ENCODE assay signal across 10 mouse cellular contexts in the genomic region with DNA sequence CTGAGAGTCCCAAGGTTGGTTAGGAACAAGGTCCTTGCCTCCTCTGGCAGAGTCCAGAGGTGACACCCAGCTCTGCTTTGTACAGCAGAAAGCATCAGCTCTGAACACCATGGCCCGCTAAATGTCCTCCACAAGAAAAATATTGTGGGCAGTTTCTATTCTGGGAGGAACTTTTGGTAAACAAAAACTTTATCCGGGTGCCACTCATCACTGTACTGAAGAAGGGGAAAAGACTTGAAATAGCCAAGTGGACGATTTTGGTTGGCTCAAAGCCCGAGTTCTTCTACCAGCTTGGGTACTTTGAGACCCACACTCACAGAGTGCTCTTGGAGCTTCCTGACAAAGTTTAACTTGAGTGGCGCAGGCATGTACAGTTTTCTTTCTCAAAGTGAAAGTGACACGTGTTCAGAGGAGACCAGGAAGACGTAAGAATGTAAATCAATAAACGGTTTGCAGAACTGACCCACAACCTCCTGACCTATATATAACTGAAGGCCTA.
A peak's percentile ranks its signal among the peaks of the same experiment; 100 is the strongest.
DNase-seq lines count a peak whose midpoint lies in the region; ATAC-seq and TF ChIP-seq lines count a peak whose summit lies in the region.
"Had no signal": no experiment of that assay in that cellular context is flagged by ENCODE, and none has a peak within 500 bp of the region (broad histone marks: within the 10 kb centered on the region; RNA-seq: fewer than 3 reads in every experiment).

No protein-coding gene starts in this region.

- H3K27ac ChIP-seq in hindbrain, embryonic 13.5 days, result 0 out of 2 replicates have a peak overlapping the region, but pooled peaks have one; percentile 44
- no peak overlapping the region for H3K27ac ChIP-seq in hindbrain, embryonic 14.5 days
- peak overlapping the region; percentile 64 for H3K27ac ChIP-seq in kidney, adult 2 months (ENCODE audit: insufficient read depth, low read depth, low read length)
- H3K27ac ChIP-seq: liver, embryonic 13.5 days had no signal

- no peak overlapping the region for H3K4me3 ChIP-seq in hindbrain, embryonic 13.5 days
- no peak overlapping the region for H3K4me3 ChIP-seq in hindbrain, embryonic 14.5 days (replicated peaks; ENCODE audit: low read length)
- H3K4me3 ChIP-seq in kidney, adult 2 months (ENCODE audit: insufficient read depth, low read depth, low read length), result no peak overlapping the region
- H3K4me3 ChIP-seq in megakaryocyte, embryonic 14.5 days (replicated peaks), result peak overlapping the region; percentile 33
- H3K4me3 ChIP-seq: heart, embryonic 12.5 days; liver, embryonic 13.5 days had no signal

- H3K36me3 ChIP-seq in hindbrain, embryonic 13.5 days, result no peaks in the 10 kb centered on the region
- no peaks in the 10 kb centered on the region for H3K36me3 ChIP-seq in hindbrain, embryonic 14.5 days (replicated peaks; ENCODE audit: control insufficient read depth, insufficient read depth)
- no peaks in the 10 kb centered on the region for H3K36me3 ChIP-seq in kidney, adult 2 months (ENCODE audit: control insufficient read depth, insufficient read depth, low read length)
- no peaks in the 10 kb centered on the region for H3K36me3 ChIP-seq in megakaryocyte, embryonic 14.5 days (replicated peaks; ENCODE audit: low read length)
- H3K36me3 ChIP-seq: heart, embryonic 12.5 days; liver, embryonic 13.5 days had no signal

- peaks cover 27% of the 10 kb centered on the region for H3K4me1 ChIP-seq in hindbrain, embryonic 13.5 days (replicated peaks)
- peaks cover 20% of the 10 kb centered on the region for H3K4me1 ChIP-seq in hindbrain, embryonic 14.5 days (replicated peaks; ENCODE audit: control insufficient read depth, insufficient read depth, low read length)
- H3K4me1 ChIP-seq in kidney, adult 2 months (ENCODE audit: control insufficient read depth, insufficient read depth, low read length), result peaks cover 20% of the 10 kb centered on the region
- H3K4me1 ChIP-seq in megakaryocyte, embryonic 14.5 days, result peaks cover 52% of the 10 kb centered on the region
- H3K4me1 ChIP-seq: liver, embryonic 13.5 days had no signal

- no peak for TF ChIP-seq POLR2A in kidney, adult 2 months (IDR thresholded peaks at IDR 0.05; ENCODE audit: low read depth, low read length)

- no peaks in the 10 kb centered on the region for H3K27me3 ChIP-seq in hindbrain, embryonic 13.5 days
- no peaks in the 10 kb centered on the region for H3K27me3 ChIP-seq in hindbrain, embryonic 14.5 days (ENCODE audit: control insufficient read depth, insufficient read depth, low read length)
- H3K27me3 ChIP-seq in kidney, adult 2 months (replicated peaks; ENCODE audit: control insufficient read depth, insufficient read depth, low read length), result no peaks in the 10 kb centered on the region
- peaks cover 25% of the 10 kb centered on the region for H3K27me3 ChIP-seq in megakaryocyte, embryonic 14.5 days (replicated peaks)
- H3K27me3 ChIP-seq: heart, embryonic 12.5 days; liver, embryonic 13.5 days had no signal

- ATAC-seq in hindbrain, embryonic 13.5 days (ENCODE audit: low FRiP score), result no peak
- no peak for ATAC-seq in hindbrain, embryonic 14.5 days (ENCODE audit: low FRiP score)

- no peak overlapping the region for H3K4me2 ChIP-seq in hindbrain, embryonic 13.5 days
- no peak overlapping the region for H3K4me2 ChIP-seq in hindbrain, embryonic 14.5 days (replicated peaks)
- H3K4me2 ChIP-seq: heart, embryonic 12.5 days; liver, embryonic 13.5 days had no signal

- TF ChIP-seq CTCF in kidney, adult 2 months (conservative IDR thresholded peaks at IDR 0.05; ENCODE audit: insufficient read depth, insufficient read length, low read depth, low read length), result no peak

- H3K9ac ChIP-seq in hindbrain, embryonic 13.5 days, result no peak overlapping the region
- no peak overlapping the region for H3K9ac ChIP-seq in hindbrain, embryonic 14.5 days
- H3K9ac ChIP-seq: heart, embryonic 12.5 days; liver, embryonic 13.5 days had no signal

- WGBS in hindbrain, embryonic 13.5 days, result 82% methylated on average over 8 of the region's 8 CpGs
- 80% methylated on average over 8 of the region's 8 CpGs for WGBS in hindbrain, embryonic 14.5 days
- 21% methylated on average over 8 of the region's 8 CpGs for WGBS in kidney, adult 2 months

- DNase-seq in hindbrain, embryonic 14.5 days (ENCODE audit: low spot score), result no peak
- peak; percentile 59 for DNase-seq in adipocyte (ENCODE audit: low spot score)
- DNase-seq in kidney, adult 2 months, result peak; percentile 76
- DNase-seq in urinary bladder, postnatal 25 days (ENCODE audit: low spot score), result no peak
- DNase-seq in urinary bladder, adult 18-20 months (ENCODE audit: low spot score in 2 of 2), result no peak
- DNase-seq in left cerebral cortex, adult 8-10 months (ENCODE audit: low spot score in 2 of 2), result no peak
- DNase-seq: liver, embryonic 13.5 days had no signal

- H3K9me3 ChIP-seq in hindbrain, embryonic 13.5 days, result no peaks in the 10 kb centered on the region
- H3K9me3 ChIP-seq in hindbrain, embryonic 14.5 days (ENCODE audit: control insufficient read depth, low read length), result no peaks in the 10 kb centered on the region
- peaks cover 2% of the 10 kb centered on the region for H3K9me3 ChIP-seq in megakaryocyte, embryonic 14.5 days
- H3K9me3 ChIP-seq: heart, embryonic 12.5 days; liver, embryonic 13.5 days had no signal

Comparison
In these comparisons a context has a peak if more than half of its experiments do, and no peak if none do; other contexts are left out.
1. DNase-seq: peak in adipocyte (single experiment) and kidney, adult 2 months (single experiment); none in hindbrain, embryonic 14.5 days (single experiment), urinary bladder, postnatal 25 days (single experiment), urinary bladder, adult 18-20 months (0 of 2) and left cerebral cortex, adult 8-10 months (0 of 2).